Mouse (Mus musculus): Measurements from ENCODE around the gene Lyzl6. TPM values are rescaled to one million over a fixed set of nuclear protein-coding genes. Genes with fewer than 3 reads are reported as not detected.

Lyzl6 gene
- polyA plus RNA-seq, 1 experiment from 2014 or later = not detected

GRCm38 (mm10) chr11:103658189-103658588 is 19.5 kb upstream of the Lyzl6 start:
- no peak for ATAC-seq (ENCODE audit: low FRiP score)
- 87% methylated on average over 7 of the region's 7 CpGs for WGBS
- Histone ChIP-seq H3K9me3 (replicated peaks) (no peaks in the 10 kb centered on the region), H3K4me2 (replicated peaks) (no peak overlapping the region), H3K4me3 (no peak overlapping the region), H3K4me1 (no peaks in the 10 kb centered on the region), H3K9ac (no peak overlapping the region), H3K27ac (no peak overlapping the region), H3K36me3 (no peaks in the 10 kb centered on the region), H3K27me3 (peaks cover 31% of the 10 kb centered on the region)

- ATAC-seq (ENCODE audit: low FRiP score) = no peak
- peaks cover 47% of the 10 kb centered on the region for H3K27me3 ChIP-seq
- WGBS = 10% methylated on average over 3 of the region's 3 CpGs
Measured at GRCm38 (mm10) chr11:103656520-103656919, 17.8 kb upstream of the Lyzl6 start.

DNA sequence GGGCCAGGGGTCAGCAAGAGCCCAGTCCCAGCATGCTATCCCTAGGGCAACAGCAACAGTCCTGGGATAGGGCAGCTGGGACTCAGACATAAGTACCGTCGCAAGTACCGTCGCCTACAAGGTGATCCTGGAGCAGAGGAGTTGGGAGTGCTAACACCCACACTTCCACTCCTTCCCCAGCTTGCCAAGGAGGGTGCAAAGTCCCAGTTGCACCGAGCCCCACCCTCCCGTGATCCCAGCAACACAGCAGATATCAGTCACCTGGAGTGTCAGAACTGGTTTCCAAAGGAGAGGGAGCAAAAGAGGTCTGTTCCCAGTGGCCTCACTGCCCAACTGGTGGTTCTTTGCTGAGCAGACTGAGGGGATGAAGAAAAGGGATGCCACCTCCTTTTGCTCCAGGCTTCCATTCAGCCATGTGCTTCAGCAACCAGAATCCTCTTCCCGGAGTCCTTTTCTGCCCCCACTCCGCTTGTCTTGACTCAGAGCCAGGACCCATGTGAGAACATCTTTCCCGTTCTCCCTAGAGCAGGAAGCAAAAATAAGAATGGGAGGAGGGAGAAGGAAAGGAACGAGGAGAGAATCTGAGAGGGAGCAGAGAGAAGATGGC is 14.8 kb upstream of the Lyzl6 start:
- no peak for ATAC-seq (ENCODE audit: low FRiP score)
- peaks cover 77% of the 10 kb centered on the region for H3K27me3 ChIP-seq
- H3K9me3 ChIP-seq (replicated peaks) = no peaks in the 10 kb centered on the region
- H3K4me1 ChIP-seq = peaks cover 12% of the 10 kb centered on the region
- H3K9ac ChIP-seq = no peak overlapping the region
- H3K36me3 ChIP-seq = no peaks in the 10 kb centered on the region
- H3K4me2 ChIP-seq (replicated peaks) = no peak overlapping the region
- H3K27ac ChIP-seq = no peak overlapping the region
- WGBS = 79% methylated on average over 10 of the region's 10 CpGs
- no peak overlapping the region for H3K4me3 ChIP-seq

More at GRCm38 (mm10) chr11:103656520-103656919, 17.8 kb upstream of the Lyzl6 start:
- no peaks in the 10 kb centered on the region for H3K9me3 ChIP-seq (replicated peaks)
- H3K4me1 ChIP-seq = no peaks in the 10 kb centered on the region
- H3K36me3 ChIP-seq = no peaks in the 10 kb centered on the region
- H3K27ac ChIP-seq = no peak overlapping the region
- no peak overlapping the region for H3K4me2 ChIP-seq (replicated peaks)
- H3K4me3 ChIP-seq = no peak overlapping the region
- H3K9ac ChIP-seq = no peak overlapping the region

- Histone ChIP-seq H3K9ac (no peak overlapping the region), H3K4me1 (peaks cover 12% of the 10 kb centered on the region), H3K4me2 (replicated peaks) (no peak overlapping the region), H3K9me3 (replicated peaks) (no peaks in the 10 kb centered on the region), H3K27me3 (peaks cover 92% of the 10 kb centered on the region), H3K4me3 (no peak overlapping the region), H3K27ac (no peak overlapping the region), H3K36me3 (no peaks in the 10 kb centered on the region)
- no peak for ATAC-seq (ENCODE audit: low FRiP score)
- 82% methylated on average over 6 of the region's 6 CpGs for WGBS
Measured at GRCm38 (mm10) chr11:103651426-103651825, 12.7 kb upstream of the Lyzl6 start.

DNA sequence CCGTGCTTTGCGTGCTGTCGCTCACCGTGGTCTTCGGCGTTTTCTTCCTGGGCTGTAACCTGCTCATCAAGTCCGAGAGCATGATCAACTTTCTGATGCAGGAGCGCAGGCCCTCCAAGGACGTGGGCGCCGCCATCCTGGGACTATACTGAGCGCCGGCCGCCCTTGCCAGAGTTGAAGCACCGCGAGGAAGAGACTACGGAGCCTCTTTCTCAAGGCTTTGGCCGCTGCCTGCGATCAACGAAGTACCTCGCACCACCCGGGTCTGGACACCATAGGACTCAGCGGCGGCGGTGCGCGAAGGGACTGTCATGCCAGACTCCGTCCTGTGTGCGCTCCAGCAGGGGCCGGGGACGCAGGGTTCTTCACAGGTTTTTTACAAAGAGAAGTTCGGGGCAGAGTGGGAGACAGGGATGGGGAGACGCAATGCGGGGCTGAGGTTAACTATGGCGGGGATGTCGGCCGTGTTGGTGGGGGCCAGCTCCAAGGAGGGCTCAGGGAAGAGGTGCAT is 11.3 kb upstream of the Lyzl6 start:
- 1% methylated on average over 37 of the region's 37 CpGs for WGBS
- peaks cover 12% of the 10 kb centered on the region for H3K4me1 ChIP-seq
- no peaks in the 10 kb centered on the region for H3K9me3 ChIP-seq (replicated peaks)
- H3K4me3 ChIP-seq = peak overlapping the region; percentile 35
- H3K27me3 ChIP-seq = peaks cover 88% of the 10 kb centered on the region
- H3K36me3 ChIP-seq = no peaks in the 10 kb centered on the region
- ATAC-seq (ENCODE audit: low FRiP score) = no peak
- no peak overlapping the region; the same call in 1 of the 2 replicates for H3K9ac ChIP-seq
- no peak overlapping the region for H3K27ac ChIP-seq
- peak overlapping the region; percentile 60 for H3K4me2 ChIP-seq (replicated peaks)

DNA sequence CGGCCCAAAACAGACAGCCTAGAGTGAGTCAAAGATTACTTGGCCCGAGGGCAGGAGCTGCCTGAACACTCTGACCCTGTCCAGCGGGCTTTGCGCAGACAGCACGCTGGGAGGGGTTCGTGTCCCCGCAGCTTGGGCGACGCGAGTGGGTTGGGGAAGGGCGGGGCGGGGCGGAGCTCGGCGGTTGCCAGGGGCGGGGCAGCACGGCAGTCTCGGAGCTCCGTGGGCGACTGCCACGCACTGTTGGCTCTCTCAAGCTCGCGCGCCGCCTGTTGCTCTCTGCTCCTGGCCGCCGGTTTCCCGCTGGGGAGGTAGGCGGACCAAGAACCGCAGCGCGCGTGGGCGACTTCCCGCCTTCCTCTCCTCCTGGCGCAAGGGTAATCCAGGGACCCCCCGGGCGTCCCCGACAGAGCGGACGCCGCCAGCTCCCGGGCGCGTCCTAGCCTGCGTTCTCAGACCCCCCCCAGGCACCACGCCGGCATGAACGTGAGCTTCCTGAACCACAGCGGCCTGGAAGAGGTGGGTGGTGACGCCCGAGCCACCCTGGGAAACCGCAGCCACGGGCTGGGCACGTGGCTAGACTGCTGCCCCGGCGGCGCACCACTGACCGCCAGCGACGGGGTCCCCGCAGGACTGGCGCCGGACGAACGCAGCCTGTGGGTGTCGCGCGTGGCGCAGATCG is 10.8 kb upstream of the Lyzl6 start, which contains the start of gene Rprml:
Gene Rprml (plus strand): TSS at position 270 of the 682 bp plus-strand sequence.
- Histone ChIP-seq H3K4me2 (replicated peaks) (peak within 1 kb of the TSS; percentile 60), H3K9me3 (replicated peaks) (no peaks in the 10 kb centered on the region), H3K9ac (peak within 1 kb of the TSS; percentile 8; the same call in 1 of the 2 replicates), H3K36me3 (no peaks in the 10 kb centered on the region), H3K27ac (no peak within 1 kb of the TSS), H3K4me3 (peak within 1 kb of the TSS; percentile 35), H3K4me1 (peaks cover 12% of the 10 kb centered on the region), H3K27me3 (peaks cover 84% of the 10 kb centered on the region)
- no peak for ATAC-seq (ENCODE audit: low FRiP score)
- 1% methylated on average over 65 of the region's 71 CpGs for WGBS

- no peak for ATAC-seq (ENCODE audit: low FRiP score)
- Histone ChIP-seq H3K27ac (no peak overlapping the region), H3K9ac (no peak overlapping the region), H3K36me3 (no peaks in the 10 kb centered on the region), H3K4me2 (replicated peaks) (no peak overlapping the region), H3K4me1 (peaks cover 12% of the 10 kb centered on the region), H3K27me3 (peaks cover 76% of the 10 kb centered on the region), H3K9me3 (replicated peaks) (no peaks in the 10 kb centered on the region), H3K4me3 (no peak overlapping the region)
- 24% methylated on average over 7 of the region's 7 CpGs for WGBS
Measured at GRCm38 (mm10) chr11:103648656-103649055, 10.0 kb upstream of the Lyzl6 start.

DNA sequence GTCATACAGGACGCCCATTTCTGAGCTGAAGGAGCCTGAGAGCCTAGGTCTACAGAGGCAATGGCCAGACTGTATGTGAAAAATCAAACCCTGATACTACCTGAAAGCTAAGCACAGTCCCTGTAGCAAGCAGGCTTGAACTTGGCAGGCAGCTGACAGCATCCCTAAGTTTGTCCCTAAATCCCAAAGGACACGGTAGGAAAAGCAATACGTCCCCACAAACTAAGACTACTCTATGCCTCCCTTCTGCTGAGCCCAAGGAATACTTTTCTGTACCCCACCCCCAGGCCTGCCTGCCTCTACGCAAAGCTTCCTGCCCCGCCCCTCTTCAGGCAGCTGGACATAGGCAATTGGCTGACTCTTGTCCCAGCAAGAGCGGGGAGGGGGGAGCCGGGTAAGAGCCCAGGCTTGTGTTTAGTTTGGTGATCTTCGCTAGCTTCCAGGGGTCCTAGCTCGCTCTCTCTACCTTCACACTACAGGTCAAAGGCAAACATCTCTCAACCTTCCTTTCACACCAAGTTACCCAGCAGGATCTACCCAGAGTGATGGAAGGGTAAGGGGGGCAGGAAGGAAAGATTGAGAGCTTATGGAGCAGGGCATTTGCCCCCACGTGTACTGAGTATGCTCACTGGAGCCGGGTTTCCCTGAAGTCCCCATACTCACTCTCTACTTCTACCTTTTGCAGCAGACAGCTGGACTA is 9.4 kb upstream of the Lyzl6 start:
- 10% methylated on average over 11 of the region's 11 CpGs for WGBS
- Histone ChIP-seq H3K9me3 (replicated peaks) (no peaks in the 10 kb centered on the region), H3K27me3 (peaks cover 70% of the 10 kb centered on the region), H3K36me3 (no peaks in the 10 kb centered on the region), H3K4me3 (no peak overlapping the region), H3K27ac (no peak overlapping the region), H3K4me1 (peaks cover 12% of the 10 kb centered on the region), H3K4me2 (replicated peaks) (no peak overlapping the region), H3K9ac (no peak overlapping the region)
- ATAC-seq (ENCODE audit: low FRiP score) = no peak

DNA sequence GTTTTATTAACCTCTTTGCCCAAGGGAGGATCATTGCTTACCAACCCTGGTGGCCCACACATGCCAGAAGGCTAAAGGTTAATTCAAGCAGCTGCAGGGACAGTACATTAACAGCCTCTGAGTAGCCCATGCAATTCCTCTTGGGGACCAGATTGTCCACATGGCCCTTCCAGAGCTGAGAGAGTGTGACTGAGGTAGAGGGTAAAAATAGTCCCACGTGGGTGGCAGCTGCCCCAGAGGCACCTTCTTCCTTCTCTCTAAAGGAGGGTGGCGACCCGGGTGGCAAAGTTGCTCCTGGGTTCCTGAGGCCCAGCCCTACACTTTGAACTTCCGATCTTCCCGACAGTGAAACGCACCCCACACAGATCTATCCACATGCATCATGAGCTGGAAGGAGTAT is 7.6 kb upstream of the Lyzl6 start:
- 82% methylated on average over 6 of the region's 6 CpGs for WGBS
- H3K9me3 ChIP-seq (replicated peaks) = no peaks in the 10 kb centered on the region
- no peak overlapping the region for H3K9ac ChIP-seq
- H3K27ac ChIP-seq = no peak overlapping the region
- H3K27me3 ChIP-seq = peaks cover 52% of the 10 kb centered on the region
- no peaks in the 10 kb centered on the region for H3K36me3 ChIP-seq
- ATAC-seq (ENCODE audit: low FRiP score) = no peak
- H3K4me3 ChIP-seq = no peak overlapping the region
- H3K4me2 ChIP-seq (replicated peaks) = no peak overlapping the region
- H3K4me1 ChIP-seq = peaks cover 12% of the 10 kb centered on the region

DNA sequence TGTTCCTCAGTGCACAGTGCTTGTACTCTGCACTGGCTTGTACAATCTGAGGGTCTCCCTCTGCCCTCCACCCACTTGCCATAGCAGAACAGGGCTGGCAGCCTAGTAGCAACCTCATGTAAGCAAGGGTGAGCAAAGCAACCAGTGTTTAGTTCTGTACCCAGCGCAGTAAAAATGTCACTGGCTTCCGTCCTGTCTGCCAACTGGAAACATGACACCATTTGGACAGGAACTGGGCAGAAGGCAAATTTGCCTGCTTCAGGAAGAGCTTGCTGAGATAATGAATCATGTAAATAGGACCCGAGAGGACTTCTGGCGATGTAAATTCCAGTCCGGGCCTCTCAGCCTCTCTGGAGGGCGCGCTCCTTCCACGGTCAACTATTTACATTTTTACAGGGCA is 7.0 kb upstream of the Lyzl6 start:
- Histone ChIP-seq H3K27ac (no peak overlapping the region), H3K27me3 (peaks cover 49% of the 10 kb centered on the region)
- WGBS = 75% methylated on average over 8 of the region's 8 CpGs

DNA sequence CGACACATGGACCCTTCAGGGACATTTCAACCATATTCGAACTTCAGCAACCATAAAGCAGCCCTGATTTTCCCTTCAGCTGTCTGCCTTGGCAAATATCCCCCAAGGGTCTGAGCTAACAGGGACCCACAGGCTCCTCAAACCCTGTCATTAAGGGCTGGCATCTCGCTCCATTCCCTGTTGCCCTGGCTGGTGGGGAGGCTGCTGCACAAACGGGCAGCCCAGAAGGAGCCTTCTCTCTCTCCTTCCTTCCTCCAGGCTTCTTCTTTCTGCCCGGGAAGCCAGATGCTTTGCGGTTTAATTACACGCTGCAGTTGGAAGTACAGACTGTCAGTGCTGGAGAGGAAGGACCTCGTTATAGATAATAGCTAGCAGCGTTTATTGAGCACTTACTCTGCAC is 4.5 kb upstream of the Lyzl6 start:
- H3K4me3 ChIP-seq = no peak overlapping the region
- H3K9me3 ChIP-seq (replicated peaks) = no peaks in the 10 kb centered on the region
- H3K36me3 ChIP-seq = no peaks in the 10 kb centered on the region
- no peak overlapping the region for H3K4me2 ChIP-seq (replicated peaks)
- peaks cover 32% of the 10 kb centered on the region for H3K27me3 ChIP-seq
- H3K9ac ChIP-seq = no peak overlapping the region
- no peaks in the 10 kb centered on the region for H3K4me1 ChIP-seq
- no peak for ATAC-seq (ENCODE audit: low FRiP score)
- 79% methylated on average over 9 of the region's 9 CpGs for WGBS
- H3K27ac ChIP-seq = no peak overlapping the region

More for the DNA sequence above, 7.0 kb upstream of the Lyzl6 start:
- Histone ChIP-seq H3K4me3 (no peak overlapping the region), H3K4me2 (replicated peaks) (no peak overlapping the region), H3K9ac (no peak overlapping the region), H3K9me3 (replicated peaks) (no peaks in the 10 kb centered on the region), H3K36me3 (no peaks in the 10 kb centered on the region), H3K4me1 (peaks cover 12% of the 10 kb centered on the region)
- no peak for ATAC-seq (ENCODE audit: low FRiP score)

DNA sequence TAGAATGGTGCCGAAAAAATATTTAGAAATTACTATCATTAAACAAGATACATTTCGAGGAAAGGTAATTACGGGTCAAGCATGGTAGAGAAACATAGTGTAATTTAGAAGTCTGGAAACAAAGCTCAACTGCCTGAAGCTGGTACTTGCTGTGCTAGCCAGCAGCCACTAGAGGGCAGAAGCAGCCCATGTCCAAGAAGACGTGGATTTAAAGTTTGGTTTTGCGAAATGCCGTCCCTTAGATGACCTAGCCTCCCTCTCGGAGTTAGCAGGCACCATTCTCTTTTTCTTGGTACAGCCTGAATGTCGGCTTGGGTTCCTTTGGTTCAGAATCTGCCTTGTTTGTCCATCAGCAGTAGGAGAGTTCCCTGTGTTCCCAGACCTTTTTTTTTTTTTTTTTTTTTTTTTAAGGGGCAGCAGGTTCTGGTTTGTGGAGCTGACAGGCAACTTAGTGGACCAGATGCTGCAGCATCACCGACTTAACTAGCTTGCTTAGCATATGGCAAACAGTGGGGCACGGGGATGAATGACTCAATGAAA is 787 bp upstream of the Lyzl6 start:
- Histone ChIP-seq H3K4me2 (replicated peaks) (peak overlapping the region; percentile 24; the same call in 1 of the 2 replicates), H3K4me3 (no peak overlapping the region)
- 3% methylated on average over 10 of the region's 10 CpGs for WGBS

More for the DNA sequence above, 787 bp upstream of the Lyzl6 start:
- ATAC-seq (ENCODE audit: low FRiP score) = no peak
- H3K4me1 ChIP-seq = no peaks in the 10 kb centered on the region
- no peaks in the 10 kb centered on the region for H3K36me3 ChIP-seq
- no peak overlapping the region for H3K27ac ChIP-seq
- no peaks in the 10 kb centered on the region for H3K9me3 ChIP-seq (replicated peaks)
- H3K27me3 ChIP-seq = peaks cover 10% of the 10 kb centered on the region
- no peak overlapping the region for H3K9ac ChIP-seq
